Mouse (Mus musculus) adrenal gland, postnatal 14 days (tissue): ENCODE measurements around the gene D630036H23Rik. TPM values are rescaled to one million over a fixed set of nuclear protein-coding genes. Genes with fewer than 3 reads are reported as not detected.

Experiments
- total RNA-seq: library from RNA; stranded (reverse); gene quantifications from 2 replicates; pipeline ENCODE4 v1.2.3, GENCODE M21; 2021

Gene D630036H23Rik
- total RNA-seq, 1 experiment from 2014 or later, result 1.1 TPM

Other genes with a start within 250 kb of the D630036H23Rik start
- 28.4 and 32.3 TPM in 2 replicates for gene Ankmy2, start 225.1 kb downstream of the D630036H23Rik start, total RNA-seq
- gene Bzw2, start 224.1 kb downstream of the D630036H23Rik start, total RNA-seq, result 33.4 and 43.9 TPM in 2 replicates
- not detected in 2 replicates for gene Lrrc72, start 128.8 kb downstream of the D630036H23Rik start, total RNA-seq
- 1.9 and 2.2 TPM in 2 replicates for gene Sostdc1, start 68.0 kb downstream of the D630036H23Rik start, total RNA-seq
- gene Ispd, start 731 bp downstream of the D630036H23Rik start, total RNA-seq, result 6.2 and 7.4 TPM in 2 replicates